Mouse (Mus musculus): Measurements from ENCODE around the gene Gm20662. TPM values are rescaled to one million over a fixed set of nuclear protein-coding genes. Genes with fewer than 3 reads are reported as not detected.

The Gm20662 gene
- polyA plus RNA-seq, 1 experiment from 2014 or later: 0.75 TPM

DNA sequence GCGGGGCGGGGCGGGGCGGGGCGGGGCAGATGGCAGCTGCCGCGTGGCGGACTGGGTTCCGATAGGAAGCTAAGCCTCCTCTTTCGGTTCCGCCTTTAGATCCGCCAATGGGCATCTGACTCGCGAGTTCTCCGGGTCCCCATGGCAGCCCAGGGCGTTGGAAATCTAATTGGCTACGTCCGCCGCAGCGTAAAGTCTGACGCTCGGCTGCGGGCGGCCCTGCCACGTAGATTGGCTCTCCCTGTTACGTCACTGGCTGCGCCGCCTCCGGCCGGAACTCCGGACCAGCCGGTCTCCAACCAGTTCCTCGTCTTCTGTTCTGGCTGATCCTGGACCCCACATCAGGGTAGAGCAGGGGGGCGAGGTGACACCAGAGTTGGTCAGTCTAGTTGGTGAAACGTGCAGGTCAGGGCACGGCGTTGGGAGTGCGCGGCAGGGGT is 52.9 kb downstream of the Gm20662 start, which contains the start of gene Gmppb:
Gene Gmppb (plus strand): TSS at position 227 of the 440 bp plus-strand sequence.
- no peaks in the 10 kb centered on the region for H3K9me3 ChIP-seq (ENCODE audit: control insufficient read depth, low read length)
- WGBS: 0% methylated on average over 31 of the region's 39 CpGs
- peak; percentile 94 for ATAC-seq (ENCODE audit: low read depth)
- peak within 1 kb of the TSS; percentile 85 for H3K4me3 ChIP-seq (ENCODE audit: low read length)
- peak within 1 kb of the TSS; percentile 77 for H3K27ac ChIP-seq (ENCODE audit: low read length)
- H3K4me2 ChIP-seq (ENCODE audit: low read depth, low read length): peak within 1 kb of the TSS; percentile 97
- no peaks in the 10 kb centered on the region for H3K27me3 ChIP-seq (ENCODE audit: control insufficient read depth, insufficient read depth, low read depth, low read length)
- peaks cover 27% of the 10 kb centered on the region for H3K36me3 ChIP-seq (ENCODE audit: control insufficient read depth, insufficient read depth, low read length)
- peak within 1 kb of the TSS; percentile 85 for H3K9ac ChIP-seq (ENCODE audit: low read length)
- peaks cover 32% of the 10 kb centered on the region for H3K4me1 ChIP-seq (replicated peaks; ENCODE audit: control insufficient read depth, insufficient read depth, low read length)

GRCm38 (mm10) chr9:108049561-108050251 is 53.6 kb downstream of the Gm20662 start:
- peak overlapping the region; percentile 97 for H3K4me2 ChIP-seq (ENCODE audit: low read depth, low read length)
- no peaks in the 10 kb centered on the region for H3K9me3 ChIP-seq (ENCODE audit: control insufficient read depth, low read length)
- peak overlapping the region; percentile 66 for H3K27ac ChIP-seq (ENCODE audit: low read length)
- no peak for ATAC-seq (ENCODE audit: low read depth)
- H3K36me3 ChIP-seq (ENCODE audit: control insufficient read depth, insufficient read depth, low read length): peaks cover 32% of the 10 kb centered on the region
- H3K4me3 ChIP-seq (ENCODE audit: low read length): peak overlapping the region; percentile 85
- WGBS: 41% methylated on average over 15 of the region's 15 CpGs
- peaks cover 32% of the 10 kb centered on the region for H3K4me1 ChIP-seq (replicated peaks; ENCODE audit: control insufficient read depth, insufficient read depth, low read length)
- H3K27me3 ChIP-seq (ENCODE audit: control insufficient read depth, insufficient read depth, low read depth, low read length): no peaks in the 10 kb centered on the region
- peak overlapping the region; percentile 85 for H3K9ac ChIP-seq (ENCODE audit: low read length)

- H3K36me3 ChIP-seq (ENCODE audit: control insufficient read depth, insufficient read depth, low read length): peaks cover 19% of the 10 kb centered on the region
- WGBS: 90% methylated on average over 15 of the region's 15 CpGs
- H3K4me1 ChIP-seq (replicated peaks; ENCODE audit: control insufficient read depth, insufficient read depth, low read length): peaks cover 32% of the 10 kb centered on the region
- no peaks in the 10 kb centered on the region for H3K9me3 ChIP-seq (ENCODE audit: control insufficient read depth, low read length)
- no peak overlapping the region for H3K4me3 ChIP-seq (ENCODE audit: low read length)
- no peak overlapping the region for H3K9ac ChIP-seq (ENCODE audit: low read length)
- no peak for ATAC-seq (ENCODE audit: low read depth)
- no peak overlapping the region for H3K27ac ChIP-seq (ENCODE audit: low read length)
- H3K4me2 ChIP-seq (ENCODE audit: low read depth, low read length): no peak overlapping the region
- no peaks in the 10 kb centered on the region for H3K27me3 ChIP-seq (ENCODE audit: control insufficient read depth, insufficient read depth, low read depth, low read length)
These were observed 55.2 kb downstream of the Gm20662 start for GRCm38 (mm10) chr9:108051184-108051930.

DNA sequence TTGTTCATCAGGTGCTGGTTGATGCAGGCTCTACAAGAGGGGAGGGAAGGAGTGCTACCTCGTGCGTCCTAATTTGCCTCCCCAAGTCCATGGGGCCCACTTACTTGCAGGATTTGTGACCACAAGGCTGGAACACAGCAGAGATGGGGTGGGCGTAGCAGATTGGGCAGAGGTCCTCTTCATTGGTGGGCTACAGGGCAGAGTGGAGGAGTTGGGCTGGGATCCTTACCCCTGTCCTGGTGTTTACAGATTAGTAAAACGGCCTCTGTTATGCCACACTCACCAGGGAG is 55.7 kb downstream of the Gm20662 start:
- H3K36me3 ChIP-seq (ENCODE audit: control insufficient read depth, insufficient read depth, low read length): peaks cover 16% of the 10 kb centered on the region
- WGBS: 65% methylated on average over 4 of the region's 4 CpGs
- no peak for ATAC-seq (ENCODE audit: low read depth)

DNA sequence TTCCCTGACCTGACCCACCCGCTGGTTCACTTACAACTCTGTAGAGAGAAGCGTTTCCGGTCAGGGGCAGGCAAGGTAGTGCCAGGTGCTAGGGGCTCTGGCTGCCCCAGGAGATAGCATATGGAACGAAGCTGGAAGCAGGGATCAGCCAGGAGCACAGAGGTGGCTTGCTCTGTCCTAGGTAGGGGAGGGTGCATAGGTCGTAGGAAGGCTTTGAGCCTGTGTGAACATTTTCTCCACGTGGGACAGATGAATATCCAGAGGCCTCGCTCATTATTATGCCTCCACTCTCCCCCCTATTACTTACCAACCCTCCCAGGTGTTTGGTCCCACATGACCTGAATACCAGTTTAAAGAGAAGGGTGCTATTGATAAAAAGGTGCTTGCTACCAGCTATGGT is 56.3 kb downstream of the Gm20662 start:
- Histone ChIP-seq H3K27ac (ENCODE audit: low read length) (peak overlapping the region; percentile 16; the same call in 1 of the 2 replicates), H3K4me1 (replicated peaks; ENCODE audit: control insufficient read depth, insufficient read depth, low read length) (peaks cover 32% of the 10 kb centered on the region), H3K4me3 (ENCODE audit: low read length) (no peak overlapping the region), H3K36me3 (ENCODE audit: control insufficient read depth, insufficient read depth, low read length) (peaks cover 14% of the 10 kb centered on the region), H3K9me3 (ENCODE audit: control insufficient read depth, low read length) (no peaks in the 10 kb centered on the region), H3K4me2 (ENCODE audit: low read depth, low read length) (no peak overlapping the region), H3K9ac (ENCODE audit: low read length) (no peak overlapping the region), H3K27me3 (ENCODE audit: control insufficient read depth, insufficient read depth, low read depth, low read length) (no peaks in the 10 kb centered on the region)
- WGBS: 64% methylated on average over 7 of the region's 7 CpGs
- no peak for ATAC-seq (ENCODE audit: low read depth)

More for the DNA sequence above, 55.7 kb downstream of the Gm20662 start:
- Histone ChIP-seq H3K4me3 (ENCODE audit: low read length) (no peak overlapping the region), H3K9me3 (ENCODE audit: control insufficient read depth, low read length) (no peaks in the 10 kb centered on the region), H3K27me3 (ENCODE audit: control insufficient read depth, insufficient read depth, low read depth, low read length) (no peaks in the 10 kb centered on the region), H3K27ac (ENCODE audit: low read length) (no peak overlapping the region), H3K4me2 (ENCODE audit: low read depth, low read length) (no peak overlapping the region), H3K4me1 (replicated peaks; ENCODE audit: control insufficient read depth, insufficient read depth, low read length) (peaks cover 32% of the 10 kb centered on the region), H3K9ac (ENCODE audit: low read length) (no peak overlapping the region)

DNA sequence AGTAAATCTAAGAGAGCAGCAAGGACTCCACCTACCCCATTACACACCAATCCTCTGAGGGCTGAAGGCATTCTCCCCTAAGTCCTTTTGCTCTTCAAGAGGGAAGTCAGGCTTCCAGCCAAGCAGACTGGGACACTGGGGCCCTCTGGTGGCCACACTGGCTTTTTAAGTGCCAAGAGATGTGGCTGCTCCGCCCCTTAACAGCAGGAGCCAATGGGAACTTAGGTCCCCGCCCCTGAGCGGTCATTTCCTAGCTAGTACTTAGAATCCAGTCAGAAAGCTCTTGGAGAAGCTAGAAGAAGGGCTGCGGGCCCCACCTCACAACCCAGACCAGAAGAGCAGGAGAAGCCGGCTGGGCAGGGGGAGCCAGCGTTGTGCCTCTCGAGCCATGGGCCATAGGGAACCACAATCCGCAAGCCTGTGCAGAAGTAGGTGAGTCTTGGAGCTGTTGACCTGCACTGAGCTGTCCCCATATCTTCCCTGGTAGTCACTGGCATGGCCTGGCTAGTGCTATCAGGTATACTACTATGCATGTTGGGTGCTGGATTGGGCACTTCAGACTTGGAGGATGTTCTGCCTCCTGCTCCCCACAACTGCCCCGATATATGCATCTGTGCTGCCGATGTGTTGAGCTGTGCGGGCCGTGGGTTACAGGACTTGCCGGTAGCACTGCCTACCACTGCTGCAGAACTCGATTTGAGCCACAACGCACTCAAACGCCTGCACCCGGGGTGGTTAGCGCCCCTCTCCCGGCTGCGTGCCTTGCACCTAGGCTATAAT is 56.9 kb downstream of the Gm20662 start, which contains the start of gene Amigo3:
Gene Amigo3 (plus strand): TSS at position 275 of the 780 bp plus-strand sequence.
- Histone ChIP-seq H3K9me3 (ENCODE audit: control insufficient read depth, low read length) (no peaks in the 10 kb centered on the region), H3K4me2 (ENCODE audit: low read depth, low read length) (peak within 1 kb of the TSS; percentile 42), H3K4me3 (ENCODE audit: low read length) (peak within 1 kb of the TSS; percentile 25; the same call in 1 of the 2 replicates), H3K4me1 (replicated peaks; ENCODE audit: control insufficient read depth, insufficient read depth, low read length) (peaks cover 28% of the 10 kb centered on the region), H3K27ac (ENCODE audit: low read length) (peak within 1 kb of the TSS; percentile 36), H3K9ac (ENCODE audit: low read length) (peak within 1 kb of the TSS; percentile 50), H3K36me3 (ENCODE audit: control insufficient read depth, insufficient read depth, low read length) (peaks cover 14% of the 10 kb centered on the region), H3K27me3 (ENCODE audit: control insufficient read depth, insufficient read depth, low read depth, low read length) (no peaks in the 10 kb centered on the region)
- ATAC-seq (ENCODE audit: low read depth): peak; percentile 76
- WGBS: 48% methylated on average over 20 of the region's 20 CpGs

- H3K4me2 ChIP-seq (ENCODE audit: low read depth, low read length): no peak overlapping the region
- H3K36me3 ChIP-seq (ENCODE audit: control insufficient read depth, insufficient read depth, low read length): peaks cover 14% of the 10 kb centered on the region
- no peak for ATAC-seq (ENCODE audit: low read depth)
- no peaks in the 10 kb centered on the region for H3K27me3 ChIP-seq (ENCODE audit: control insufficient read depth, insufficient read depth, low read depth, low read length)
- peak overlapping the region; percentile 36 for H3K27ac ChIP-seq (ENCODE audit: low read length)
- peak overlapping the region; percentile 50; the same call in 1 of the 2 replicates for H3K9ac ChIP-seq (ENCODE audit: low read length)
- H3K4me1 ChIP-seq (replicated peaks; ENCODE audit: control insufficient read depth, insufficient read depth, low read length): peaks cover 23% of the 10 kb centered on the region
- 80% methylated on average over 15 of the region's 15 CpGs for WGBS
- no peak overlapping the region for H3K4me3 ChIP-seq (ENCODE audit: low read length)
- H3K9me3 ChIP-seq (ENCODE audit: control insufficient read depth, low read length): no peaks in the 10 kb centered on the region
These were observed 57.6 kb downstream of the Gm20662 start for GRCm38 (mm10) chr9:108053665-108054225.

GRCm38 (mm10) chr9:108054331-108055040 is 58.3 kb downstream of the Gm20662 start:
- Histone ChIP-seq H3K4me2 (ENCODE audit: low read depth, low read length) (no peak overlapping the region), H3K36me3 (ENCODE audit: control insufficient read depth, insufficient read depth, low read length) (peaks cover 14% of the 10 kb centered on the region), H3K4me3 (ENCODE audit: low read length) (no peak overlapping the region), H3K9me3 (ENCODE audit: control insufficient read depth, low read length) (no peaks in the 10 kb centered on the region), H3K27me3 (ENCODE audit: control insufficient read depth, insufficient read depth, low read depth, low read length) (no peaks in the 10 kb centered on the region), H3K9ac (ENCODE audit: low read length) (no peak overlapping the region), H3K27ac (ENCODE audit: low read length) (no peak overlapping the region; the same call in 1 of the 2 replicates), H3K4me1 (replicated peaks; ENCODE audit: control insufficient read depth, insufficient read depth, low read length) (peaks cover 22% of the 10 kb centered on the region)
- 87% methylated on average over 22 of the region's 22 CpGs for WGBS
- ATAC-seq (ENCODE audit: low read depth): no peak

Data from lung, embryonic 16.5 days (tissue).